Mouse (Mus musculus) embryonic fibroblast, embryonic 13.5 days (primary cell): ENCODE measurements around the gene Ctxn1. TPM values are rescaled to one million over a fixed set of nuclear protein-coding genes. Genes with fewer than 3 reads are reported as not detected.
A peak's percentile ranks its signal among the peaks of the same experiment; 100 is the strongest.

Experiments
- H3K27ac ChIP-seq: 2 replicates; pipeline ENCODE4 v1.5.1; 2012; ENCODE audit warnings: low read length, control low read depth, inconsistent platforms; ENCODE audit not compliant: insufficient read depth
- H3K4me1 ChIP-seq: 2 replicates; pipeline ENCODE4 v1.6.1; 2011; ENCODE audit warnings: low read length; ENCODE audit not compliant: control insufficient read depth, insufficient read depth
- H3K4me3 ChIP-seq: 2 replicates; pipeline ENCODE4 v1.5.1; 2011; ENCODE audit warnings: mild to moderate bottlenecking, control low read depth, low read length; ENCODE audit not compliant: insufficient read depth
- CTCF ChIP-seq: IDR thresholded peaks from 2 replicates; pipeline ENCODE4 v1.5.1; 2011; ENCODE audit warnings: mild to moderate bottlenecking, control low read depth, low read length, moderate library complexity, borderline replicate concordance; ENCODE audit not compliant: insufficient read depth
- POLR2A ChIP-seq: IDR thresholded peaks from 2 replicates; pipeline ENCODE4 v1.6.1; 2011; ENCODE audit warnings: low read depth, mild to moderate bottlenecking, control low read depth, low read length, moderate library complexity
- polyA plus RNA-seq: library from polyadenylated mRNA; stranded (reverse); fragments of >200 nt; gene quantifications from 2 replicates; pipeline ENCODE4 v1.2.4, GENCODE M21; 2011; ENCODE audit warnings: low read depth; ENCODE audit not compliant: missing spikeins, insufficient read length

Ctxn1 gene
- polyA plus RNA-seq, 1 experiment = 56.7 TPM

- Histone ChIP-seq H3K4me1 (peaks cover 8% of the 10 kb centered on the region), H3K27ac (0 out of 2 replicates have a peak overlapping the region, but pooled peaks have one; percentile 21), H3K4me3 (peak overlapping the region; percentile 85)
- TF ChIP-seq POLR2A (no peak; the same call in 1 of the 2 replicates), CTCF (no peak)
Observed at GRCm38 (mm10) chr8:4239193-4239890, 19.7 kb downstream of the Ctxn1 start.

DNA sequence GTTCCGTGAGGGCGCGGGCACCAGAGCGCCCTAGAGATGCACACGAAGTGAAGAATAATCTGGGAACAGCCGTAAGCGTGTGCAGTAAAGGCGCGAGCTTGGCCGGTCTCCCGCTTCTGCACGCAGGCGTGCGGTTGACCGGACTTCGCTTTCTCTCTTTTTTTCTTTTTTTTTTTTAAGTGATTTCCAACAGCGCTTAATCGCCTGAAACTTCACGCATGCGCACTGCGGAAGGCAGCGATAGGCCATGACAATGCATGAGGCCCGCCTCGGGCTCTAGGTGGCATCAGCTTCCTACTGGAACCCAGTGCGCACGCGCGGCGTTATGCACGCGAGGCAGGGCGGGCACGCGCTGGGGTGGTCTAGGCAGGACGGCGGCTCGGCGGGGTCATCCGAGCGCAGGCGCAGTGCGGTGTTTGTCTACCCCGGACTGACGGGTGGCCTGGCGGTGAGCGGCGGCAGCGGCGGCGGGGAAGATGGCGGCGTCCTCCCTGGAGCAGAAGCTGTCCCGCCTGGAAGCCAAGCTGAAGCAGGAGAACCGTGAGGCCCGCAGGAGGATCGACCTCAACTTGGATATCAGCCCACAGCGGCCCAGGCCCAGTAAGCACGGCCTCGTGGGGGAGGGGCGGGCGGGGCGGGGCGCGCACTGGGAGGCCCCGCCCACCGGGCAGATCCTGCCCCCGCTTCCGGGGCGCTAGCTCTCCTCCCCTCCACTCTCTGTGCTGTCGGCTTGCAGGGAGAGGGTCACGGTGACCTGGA is 20.5 kb downstream of the Ctxn1 start, which contains the start of the genes Map2k7 and Gm49320:
TSS of gene Map2k7 (plus strand) at position 307 of the 759 bp plus-strand sequence.
TSS of gene Gm49320 (plus strand) at position 432 of the 759 bp plus-strand sequence.
- Histone ChIP-seq H3K4me1 (peaks cover 8% of the 10 kb centered on the region), H3K27ac (peak within 1 kb of the TSS; percentile 83), H3K4me3 (peak within 1 kb of the TSS; percentile 85)
- TF ChIP-seq POLR2A (peak; percentile 57), CTCF (peak; percentile 65; the same call in 1 of the 2 replicates)

GRCm38 (mm10) chr8:4237814-4238433 is 21.1 kb downstream of the Ctxn1 start:
- Histone ChIP-seq H3K4me1 (peaks cover 8% of the 10 kb centered on the region), H3K4me3 (peak overlapping the region; percentile 27), H3K27ac (peak overlapping the region; percentile 75)
- TF ChIP-seq POLR2A = peak; percentile 54; the same call in 1 of the 2 replicates
- TF ChIP-seq CTCF = no peak

DNA sequence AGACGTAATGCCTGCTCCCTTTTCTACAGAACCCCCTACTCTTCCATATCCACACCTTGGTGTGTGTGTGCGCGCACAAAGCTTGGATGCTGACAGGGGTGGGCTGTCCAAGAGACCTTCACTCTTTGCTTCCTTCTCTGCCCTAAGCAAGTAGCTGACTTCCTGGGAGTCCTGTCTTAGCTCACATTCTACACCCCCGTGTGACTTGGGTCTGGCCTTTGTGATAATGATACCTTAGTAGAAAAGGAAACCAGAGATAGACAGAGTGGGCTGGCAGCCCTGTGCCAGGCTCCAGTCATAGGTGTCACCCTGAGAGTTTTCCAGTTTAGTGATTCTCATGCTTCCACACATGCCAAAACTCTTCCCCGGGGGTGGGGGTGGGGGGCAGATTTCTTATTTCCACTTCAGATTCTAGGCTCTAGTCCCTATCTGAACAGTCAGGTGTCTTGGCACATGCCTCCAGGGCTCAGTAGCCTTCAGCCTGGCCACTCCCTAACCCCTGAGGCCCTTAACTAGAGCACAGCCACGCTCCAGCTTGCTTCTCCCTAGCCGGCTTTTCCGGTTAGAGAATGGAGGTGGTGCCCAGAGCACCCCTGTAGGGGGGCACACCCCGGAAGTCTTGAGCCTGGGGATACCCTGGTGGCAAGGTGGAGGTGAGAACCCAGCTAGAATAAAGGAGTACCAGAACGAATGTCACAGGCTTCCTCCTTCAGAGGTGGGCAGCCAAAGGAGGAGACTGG is 28.3 kb downstream of the Ctxn1 start:
- Histone ChIP-seq H3K4me3 (no peak overlapping the region), H3K4me1 (no peaks in the 10 kb centered on the region), H3K27ac (no peak overlapping the region)
- TF ChIP-seq CTCF (no peak), POLR2A (no peak)

DNA sequence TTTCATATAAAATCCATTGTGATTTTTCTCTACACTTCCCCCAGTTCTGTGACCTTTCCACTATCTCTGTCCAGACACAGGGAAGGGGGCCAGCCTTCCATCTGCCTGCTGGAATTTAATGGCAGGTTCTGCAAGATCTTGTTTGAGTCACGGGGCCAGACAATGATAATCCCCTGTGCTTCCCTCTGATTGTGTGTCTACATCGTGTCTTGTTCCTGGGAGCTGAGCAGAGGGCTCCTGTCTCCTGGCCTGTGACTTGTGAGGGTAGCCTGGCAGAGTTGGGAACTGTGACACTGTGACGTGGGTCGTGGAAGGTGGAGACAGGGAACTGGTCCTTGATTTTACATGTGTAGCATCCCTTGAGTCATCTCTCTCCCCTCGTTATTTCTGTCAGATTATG is 29.3 kb downstream of the Ctxn1 start:
- Histone ChIP-seq H3K4me1 (no peaks in the 10 kb centered on the region), H3K4me3 (no peak overlapping the region), H3K27ac (no peak overlapping the region)
- TF ChIP-seq CTCF (no peak), POLR2A (no peak)

- no peaks in the 10 kb centered on the region for H3K4me1 ChIP-seq
- no peak overlapping the region for H3K4me3 ChIP-seq
- no peak for TF ChIP-seq CTCF
- TF ChIP-seq POLR2A = no peak
- no peak overlapping the region for H3K27ac ChIP-seq
Observed at GRCm38 (mm10) chr8:4227919-4228318, 31.2 kb downstream of the Ctxn1 start.

- TF ChIP-seq POLR2A (peak; percentile 41; the same call in 1 of the 2 replicates), CTCF (no peak)
- no peak within 1 kb of the TSS for H3K27ac ChIP-seq
- peak within 1 kb of the TSS; percentile 9 for H3K4me3 ChIP-seq
- no peaks in the 10 kb centered on the region for H3K4me1 ChIP-seq
Observed at GRCm38 (mm10) chr8:4226739-4227347, 32.2 kb downstream of the Ctxn1 start, which contains the start of gene Lrrc8e. Lrrc8e (plus strand) TSS chr8:4226827.

- H3K27ac ChIP-seq = no peak overlapping the region
- no peaks in the 10 kb centered on the region for H3K4me1 ChIP-seq
- no peak overlapping the region for H3K4me3 ChIP-seq
- TF ChIP-seq CTCF = no peak
- TF ChIP-seq POLR2A = no peak
Observed at GRCm38 (mm10) chr8:4226323-4226722, 32.8 kb downstream of the Ctxn1 start.

- Histone ChIP-seq H3K4me3 (no peak overlapping the region), H3K27ac (no peak overlapping the region), H3K4me1 (no peaks in the 10 kb centered on the region)
- TF ChIP-seq CTCF = no peak
- no peak for TF ChIP-seq POLR2A
Observed at GRCm38 (mm10) chr8:4222059-4222458, 37.0 kb downstream of the Ctxn1 start.
